Mouse (Mus musculus) kidney, embryonic 14.5 days (tissue): ENCODE measurements around the gene Sfxn3. TPM values are rescaled to one million over a fixed set of nuclear protein-coding genes. Genes with fewer than 3 reads are reported as not detected.
"Not testable (repeated sequence)": the region's sequence is repeated elsewhere in the genome, so short reads cannot be mapped to it uniquely, and the experiment has no call there.

ENCODE experiments used
- ATAC-seq: fragments of 200-750 bp; cut with Nextera tagmentation; 2 replicates; pipeline ENCODE4 v1.8.0; 2017; ENCODE audit warnings: moderate number of reproducible peaks, mild to moderate bottlenecking, moderate TSS enrichment, moderate library complexity; ENCODE audit not compliant: low FRiP score, low TSS enrichment
- H3K27ac ChIP-seq: fragments of 300-500 bp; sonication (generic); 2 replicates; pipeline ENCODE4 v1.5.1; 2014; ENCODE audit warnings: low read depth, mild to moderate bottlenecking, low read length, moderate library complexity, mixed read lengths
- H3K27me3 ChIP-seq: fragments of 300-500 bp; sonication (generic); 2 replicates; pipeline ENCODE4 v1.6.1; 2014; ENCODE audit warnings: mild to moderate bottlenecking, low read length; ENCODE audit not compliant: control insufficient read depth, insufficient read depth
- H3K36me3 ChIP-seq: fragments of 300-500 bp; sonication (generic); 2 replicates; pipeline ENCODE4 v1.6.1; 2014; ENCODE audit warnings: low read length, mixed read lengths; ENCODE audit not compliant: control insufficient read depth, insufficient read depth
- H3K4me1 ChIP-seq: fragments of 300-500 bp; sonication (generic); 2 replicates; pipeline ENCODE4 v1.6.1; 2014; ENCODE audit warnings: low read length, mixed read lengths; ENCODE audit not compliant: control insufficient read depth, insufficient read depth
- H3K4me2 ChIP-seq: fragments of 300-500 bp; sonication (generic); replicated peaks from 2 replicates; pipeline ENCODE4 v1.6.1; 2014; ENCODE audit warnings: low read depth, mild to moderate bottlenecking, low read length
- H3K4me3 ChIP-seq: fragments of 300-500 bp; sonication (generic); 2 replicates; pipeline ENCODE4 v1.5.1; 2014; ENCODE audit warnings: mild to moderate bottlenecking, low read length
- H3K9ac ChIP-seq: fragments of 300-500 bp; sonication (generic); 2 replicates; pipeline ENCODE4 v1.6.1; 2014; ENCODE audit warnings: low read depth, mild to moderate bottlenecking, low read length, moderate library complexity
- H3K9me3 ChIP-seq: fragments of 300-500 bp; sonication (generic); 2 replicates; pipeline ENCODE4 v1.6.1; 2016; ENCODE audit warnings: low read length; ENCODE audit not compliant: control insufficient read depth
- WGBS: fragments of 180-500 bp; shearing (Covaris S2); extraction: QIAGEN DNeasy Blood & Tissue Kit; methylation state at CpG from one replicate; pipeline ENCODE4 v1.1.7; 2014; 5-methylcytosine and 5-hydroxymethylcytosine counted together
- polyA plus RNA-seq: library from polyadenylated mRNA; unstranded; fragments of >200 nt; fragmentation: Nextera tagmentation; extraction: Ambion mirVana; gene quantifications from 2 replicates; pipeline ENCODE4 v1.2.1, GENCODE M21; 2014

Gene Sfxn3
- polyA plus RNA-seq, 1 experiment from 2014 or later = 18.3 TPM

DNA sequence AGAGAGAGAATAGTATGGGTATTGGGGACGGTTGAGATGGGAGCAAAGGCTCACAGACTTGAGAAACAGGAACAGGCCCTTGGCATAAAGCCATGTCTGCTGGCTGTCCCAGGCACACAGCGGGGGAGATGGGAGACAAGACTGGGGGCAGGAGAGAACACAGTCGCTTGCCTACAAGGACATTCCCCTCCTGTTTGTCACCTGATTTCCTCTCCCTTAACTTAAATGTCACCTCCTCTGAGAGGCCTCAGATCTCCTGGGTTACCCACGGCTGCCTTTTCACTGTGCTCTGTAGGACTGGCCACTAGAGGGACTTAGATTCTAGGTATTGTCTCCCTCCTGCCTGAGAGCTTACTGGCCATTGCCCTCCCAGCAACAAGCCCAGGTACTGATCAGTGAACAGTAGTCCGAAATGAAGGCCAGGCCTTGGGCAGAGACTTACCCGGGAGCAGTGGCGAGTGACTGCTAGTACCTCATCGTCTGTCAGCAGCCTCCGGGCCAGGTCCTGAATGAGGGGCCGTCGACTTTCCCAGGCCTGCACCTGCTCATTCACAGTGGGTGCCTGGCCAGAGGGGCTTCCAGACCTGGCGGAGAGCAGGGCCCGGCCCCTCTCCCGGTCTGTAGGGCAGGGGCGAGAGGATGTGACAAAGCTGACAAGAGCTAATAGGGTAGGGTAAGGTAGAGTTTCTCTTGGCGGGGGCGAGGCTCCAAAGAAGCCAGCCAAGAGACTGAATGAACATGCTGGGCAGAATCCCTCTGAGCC lies 14.6 kb upstream of the Sfxn3 start:
- Histone ChIP-seq H3K36me3 (peaks cover 5% of the 10 kb centered on the region; the same call in 1 of the 2 replicates), H3K4me3 (no peak overlapping the region), H3K9ac (no peak overlapping the region), H3K27ac (no peak overlapping the region), H3K9me3 (no peaks in the 10 kb centered on the region), H3K4me2 (no peak overlapping the region), H3K27me3 (no peaks in the 10 kb centered on the region), H3K4me1 (peaks cover 8% of the 10 kb centered on the region; the same call in 1 of the 2 replicates)
- WGBS = 52% methylated on average over 17 of the region's 17 CpGs
- ATAC-seq = no peak

DNA sequence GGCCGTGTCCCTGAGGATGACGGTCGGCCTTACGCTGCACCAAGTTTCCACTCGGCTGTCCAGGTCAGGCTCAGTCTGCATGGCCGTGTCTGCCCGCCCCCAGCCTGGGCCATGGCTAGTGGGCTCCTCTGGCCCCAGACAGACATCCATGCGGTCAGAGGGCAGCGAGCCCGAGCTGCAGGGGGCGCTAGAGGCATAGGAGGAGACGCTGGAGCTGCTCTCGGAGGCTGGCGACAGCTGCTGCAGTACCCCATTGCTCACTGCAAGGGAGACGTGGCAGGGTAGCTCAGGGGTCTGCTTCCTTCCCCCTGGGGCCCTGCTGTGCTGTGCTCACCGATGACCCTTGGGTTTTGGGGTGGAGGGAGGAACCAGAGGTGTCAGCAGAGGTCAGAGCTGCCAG lies 10.4 kb upstream of the Sfxn3 start:
- Histone ChIP-seq H3K4me2 (no peak overlapping the region), H3K9me3 (no peaks in the 10 kb centered on the region), H3K27me3 (peaks cover 14% of the 10 kb centered on the region), H3K4me3 (no peak overlapping the region), H3K27ac (no peak overlapping the region), H3K36me3 (no peaks in the 10 kb centered on the region), H3K4me1 (no peaks in the 10 kb centered on the region), H3K9ac (no peak overlapping the region)
- peak; percentile 29; the same call in 1 of the 2 replicates for ATAC-seq
- 24% methylated on average over 16 of the region's 16 CpGs for WGBS

DNA sequence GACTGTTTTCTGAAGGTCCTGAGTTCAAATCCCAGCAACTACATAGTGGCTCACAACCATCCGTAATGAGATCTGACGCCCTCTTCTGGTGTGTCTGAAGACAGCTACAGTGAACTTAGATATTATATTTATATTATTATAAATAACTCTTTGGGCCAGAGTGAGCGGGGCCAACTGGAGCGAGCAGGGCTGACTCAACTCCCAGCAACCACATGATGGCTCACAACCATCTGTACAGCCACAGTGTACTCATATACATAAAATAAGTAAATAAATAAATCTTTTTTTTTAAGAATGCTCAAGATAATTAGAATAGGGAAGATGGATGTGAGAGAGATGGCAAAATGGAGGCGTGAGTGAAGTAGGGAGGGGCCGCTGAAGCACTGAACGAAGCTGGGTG lies 9.1 kb upstream of the Sfxn3 start:
- H3K27ac ChIP-seq, H3K4me1 ChIP-seq, H3K4me2 ChIP-seq, H3K4me3 ChIP-seq, ATAC-seq, H3K9ac ChIP-seq, H3K36me3 ChIP-seq, H3K9me3 ChIP-seq: not testable (repeated sequence)
- H3K27me3 ChIP-seq = peaks cover 14% of the 10 kb centered on the region
- 91% methylated on average over 7 of the region's 7 CpGs for WGBS

DNA sequence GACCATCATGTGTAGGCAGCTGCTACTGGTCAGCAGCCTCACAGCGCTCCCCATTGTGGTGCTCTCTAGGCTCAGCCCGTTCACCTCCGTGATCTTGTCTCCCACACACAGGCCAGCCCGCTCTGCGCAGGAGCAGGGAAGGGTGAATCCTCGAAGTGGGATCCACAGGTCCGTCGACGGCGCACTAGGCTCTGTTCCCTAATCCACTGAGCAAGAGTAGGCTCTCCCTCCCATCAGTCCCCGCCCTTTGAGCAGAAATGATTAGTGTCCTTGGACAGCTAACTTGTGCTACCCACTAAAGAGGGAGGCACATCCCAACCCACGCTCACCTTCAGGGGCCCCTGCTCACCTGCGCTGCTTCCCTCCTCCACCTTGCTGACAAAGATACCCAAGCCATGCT lies 7.1 kb upstream of the Sfxn3 start:
- H3K4me3 ChIP-seq = no peak overlapping the region
- H3K36me3 ChIP-seq = no peaks in the 10 kb centered on the region
- H3K9ac ChIP-seq = no peak overlapping the region
- ATAC-seq = no peak
- H3K4me2 ChIP-seq = no peak overlapping the region
- 58% methylated on average over 13 of the region's 13 CpGs for WGBS
- no peak overlapping the region for H3K27ac ChIP-seq
- H3K9me3 ChIP-seq = no peaks in the 10 kb centered on the region
- peaks cover 4% of the 10 kb centered on the region; the same call in 1 of the 2 replicates for H3K4me1 ChIP-seq
- H3K27me3 ChIP-seq = peaks cover 18% of the 10 kb centered on the region

DNA sequence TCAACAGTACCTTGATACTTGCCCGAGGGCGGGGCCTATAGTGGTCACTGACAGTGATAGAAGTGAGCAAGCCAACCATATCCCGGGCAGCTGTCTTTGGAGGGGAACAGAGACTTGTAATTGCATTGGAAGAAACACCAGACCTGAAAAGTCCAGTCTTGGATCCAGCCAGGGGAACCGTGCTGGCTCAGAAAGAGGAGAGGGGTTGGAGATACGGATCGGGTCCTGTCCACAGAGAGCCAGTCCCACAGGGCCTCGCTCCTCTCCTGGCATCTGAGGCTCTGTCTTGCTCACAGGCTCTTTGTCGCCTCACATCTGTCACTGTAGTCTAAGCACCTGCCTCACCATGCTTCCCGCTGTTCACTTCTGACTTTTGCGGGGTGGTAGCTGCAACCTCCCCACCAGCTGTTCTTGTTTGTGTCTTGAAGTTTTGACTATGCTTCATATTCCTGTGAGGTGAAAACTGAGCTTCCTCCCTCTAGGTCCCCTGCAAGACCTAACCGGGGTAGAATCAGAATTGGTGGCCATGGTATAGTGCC lies 2.8 kb upstream of the Sfxn3 start:
- Histone ChIP-seq H3K27ac (no peak overlapping the region), H3K36me3 (no peaks in the 10 kb centered on the region), H3K27me3 (peaks cover 23% of the 10 kb centered on the region), H3K4me1 (peaks cover 27% of the 10 kb centered on the region), H3K9ac (no peak overlapping the region), H3K4me2 (no peak overlapping the region), H3K9me3 (no peaks in the 10 kb centered on the region), H3K4me3 (no peak overlapping the region)
- WGBS = 60% methylated on average over 11 of the region's 11 CpGs
- no peak for ATAC-seq

DNA sequence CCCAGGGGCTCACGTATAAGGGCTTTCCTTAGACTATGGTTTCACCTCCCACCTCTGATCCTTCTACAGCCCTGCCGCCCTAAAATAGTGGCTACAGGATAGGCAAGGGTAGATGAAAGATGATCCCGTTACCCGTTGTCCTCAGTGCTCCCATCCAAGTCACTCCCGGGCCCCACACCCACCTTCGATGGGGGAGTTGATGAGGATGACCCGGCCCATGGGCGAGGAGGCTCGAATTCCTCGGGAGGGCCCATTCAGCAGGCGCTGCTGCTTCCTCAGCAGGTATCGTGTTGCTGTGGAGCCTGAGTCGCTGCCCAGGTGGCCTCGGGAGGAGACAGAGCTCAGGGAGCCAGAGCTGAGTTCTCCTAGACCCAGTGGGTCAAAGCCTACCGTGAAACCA lies 2.1 kb upstream of the Sfxn3 start:
- Histone ChIP-seq H3K4me3 (no peak overlapping the region), H3K27ac (no peak overlapping the region), H3K36me3 (no peaks in the 10 kb centered on the region), H3K4me2 (no peak overlapping the region; the same call in 1 of the 2 replicates), H3K9me3 (no peaks in the 10 kb centered on the region), H3K9ac (no peak overlapping the region), H3K27me3 (peaks cover 17% of the 10 kb centered on the region), H3K4me1 (peaks cover 27% of the 10 kb centered on the region)
- 18% methylated on average over 15 of the region's 15 CpGs for WGBS
- peak; percentile 18; the same call in 1 of the 2 replicates for ATAC-seq

DNA sequence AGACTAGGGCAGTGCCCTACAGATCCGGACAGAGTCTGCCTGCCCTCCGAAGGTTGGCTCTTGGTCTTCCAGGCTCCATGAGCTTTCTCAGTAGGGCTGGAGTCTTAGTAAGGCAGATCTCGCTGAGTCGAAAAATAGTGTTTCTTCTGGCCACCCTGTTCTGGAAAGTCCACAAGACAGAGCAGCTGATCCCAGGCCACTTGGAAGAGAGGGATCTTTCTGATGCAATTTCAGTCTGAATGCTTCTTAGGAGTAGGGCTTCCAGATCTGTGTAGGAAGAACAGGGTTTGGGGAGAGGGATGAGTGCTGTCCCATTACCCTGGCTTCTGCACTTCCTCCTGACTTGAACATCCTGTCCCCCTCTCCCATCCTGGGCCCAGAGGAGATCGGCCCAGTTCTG lies 1.7 kb upstream of the Sfxn3 start, which contains the start of gene Pdzd7:
Gene Pdzd7, minus strand, starts transcription at position 67 of the 400 bp plus-strand sequence.
- Histone ChIP-seq H3K36me3 (0 out of 2 replicates have a peak, but pooled peaks cover 3% of the 10 kb centered on the region), H3K9ac (peak within 1 kb of the TSS; percentile 60; the same call in 1 of the 2 replicates), H3K27me3 (peaks cover 13% of the 10 kb centered on the region), H3K4me2 (peak within 1 kb of the TSS; percentile 86), H3K4me1 (peaks cover 27% of the 10 kb centered on the region), H3K9me3 (no peaks in the 10 kb centered on the region), H3K27ac (no peak within 1 kb of the TSS), H3K4me3 (peak within 1 kb of the TSS; percentile 46)
- ATAC-seq = no peak
- 67% methylated on average over 5 of the region's 5 CpGs for WGBS

DNA sequence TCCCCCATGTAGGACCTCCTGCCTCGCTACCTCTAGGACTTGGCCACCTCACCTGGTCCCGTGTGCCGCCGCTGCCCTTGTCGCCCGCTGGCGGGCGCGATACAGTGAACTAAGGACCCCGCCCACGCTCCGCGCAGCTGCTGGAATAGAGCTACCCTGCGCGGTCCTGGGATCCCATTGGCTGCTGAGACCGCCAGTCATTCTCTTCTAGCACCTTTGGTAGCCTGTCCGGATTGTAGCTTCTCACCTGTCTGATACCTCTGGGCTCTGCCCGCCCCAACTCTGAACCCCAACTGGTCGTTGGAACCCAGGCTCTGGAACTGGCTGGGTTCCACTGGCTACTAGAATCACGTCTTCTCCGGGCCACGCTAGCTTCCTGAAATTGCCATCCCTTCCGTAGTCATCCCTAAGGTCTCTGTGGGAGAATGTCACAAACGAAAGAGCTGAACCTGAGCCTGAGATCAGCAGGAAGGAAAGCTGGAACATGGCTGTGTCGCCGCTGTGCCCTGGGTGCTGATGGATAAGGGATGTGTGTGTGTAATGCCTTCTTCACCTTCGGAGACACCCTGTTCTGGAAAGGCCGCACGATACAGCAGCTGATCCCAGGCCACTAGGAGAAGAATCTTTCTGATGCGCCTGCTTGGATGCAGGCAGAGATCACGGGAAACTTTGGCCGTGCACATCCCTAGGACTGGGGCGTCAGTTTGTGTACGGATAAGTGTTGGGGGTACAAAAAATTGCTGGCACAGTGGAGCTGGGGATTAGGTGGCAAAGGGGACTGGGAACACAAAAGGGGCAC lies 581 bp upstream of the Sfxn3 start:
- WGBS = 3% methylated on average over 34 of the region's 34 CpGs
- ATAC-seq = peak; percentile 37
- Histone ChIP-seq H3K27ac (peak overlapping the region; percentile 81; the same call in 1 of the 2 replicates), H3K9me3 (no peaks in the 10 kb centered on the region), H3K4me1 (peaks cover 27% of the 10 kb centered on the region), H3K4me2 (peak overlapping the region; percentile 86), H3K4me3 (peak overlapping the region; percentile 46), H3K36me3 (0 out of 2 replicates have a peak, but pooled peaks cover 4% of the 10 kb centered on the region), H3K9ac (peak overlapping the region; percentile 60; the same call in 1 of the 2 replicates), H3K27me3 (peaks cover 13% of the 10 kb centered on the region)
